Mouse (Mus musculus) heart, adult 2 months (tissue): Measurements from ENCODE around the gene Cxcl14.

Source experiments
- EP300 ChIP-seq: fragments of 200-500 bp; IDR thresholded peaks from 2 replicates; pipeline ENCODE4 v1.6.1; 2011; ENCODE audit warnings: low read depth, low read length, control low read depth; ENCODE audit not compliant: insufficient read depth
- POLR2A ChIP-seq: fragments of 200-500 bp; IDR thresholded peaks from 2 replicates; pipeline ENCODE4 v1.6.1; 2011; ENCODE audit warnings: mild to moderate bottlenecking, low read depth, low read length, control low read depth; ENCODE audit not compliant: insufficient read depth

- no peak for TF ChIP-seq POLR2A
- TF ChIP-seq EP300, result no peak
Measured at GRCm38 (mm10) chr13:56305058-56305457, 8.7 kb upstream of the Cxcl14 start.
